Mouse (Mus musculus): ENCODE results near the gene Slc25a33. TPM values are rescaled to one million over a fixed set of nuclear protein-coding genes. Genes with fewer than 3 reads are reported as not detected.
"Not testable (repeated sequence)": the region's sequence is repeated elsewhere in the genome, so short reads cannot be mapped to it uniquely, and the experiment has no call there.

Gene Slc25a33
- polyA plus RNA-seq, 1 experiment = 24.2 TPM

GRCm38 (mm10) chr4:149784901-149785300 lies 10.8 kb upstream of the Slc25a33 start:
- H3K27ac ChIP-seq (replicated peaks; ENCODE audit: low read depth, low read length) = no peak overlapping the region
- H3K4me3 ChIP-seq (ENCODE audit: insufficient read depth, low read depth, low read length) = no peak overlapping the region

DNA sequence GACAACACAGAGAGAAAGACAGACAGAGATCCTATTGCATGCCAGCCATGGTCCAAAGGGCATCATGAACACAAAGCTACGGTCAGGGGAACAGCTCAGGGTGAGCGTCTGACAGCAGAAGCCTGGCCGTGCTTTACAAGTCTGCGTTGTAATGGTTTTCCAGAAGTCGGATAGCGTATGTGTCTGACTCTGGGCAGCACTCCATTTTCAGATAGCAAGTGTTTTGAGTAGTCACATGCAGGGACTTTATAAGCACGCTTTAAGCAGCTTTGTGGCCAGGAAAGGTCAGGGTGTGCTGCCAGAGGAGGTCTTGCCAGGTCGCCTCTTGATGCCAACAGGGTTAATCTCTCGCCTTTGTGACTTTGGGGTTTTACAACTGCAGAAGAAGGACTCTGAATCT lies 10.3 kb upstream of the Slc25a33 start:
- Histone ChIP-seq H3K4me1 (ENCODE audit: control insufficient read depth, insufficient read depth, insufficient read length, low read length) (peaks cover 10% of the 10 kb centered on the region), H3K27ac (replicated peaks; ENCODE audit: low read depth, low read length) (0 out of 2 replicates have a peak overlapping the region, but pooled peaks have one; percentile 9)

More at GRCm38 (mm10) chr4:149784901-149785300, 10.8 kb upstream of the Slc25a33 start:
- H3K4me1 ChIP-seq (ENCODE audit: control insufficient read depth, insufficient read depth, insufficient read length, low read length) = peaks cover 8% of the 10 kb centered on the region

DNA sequence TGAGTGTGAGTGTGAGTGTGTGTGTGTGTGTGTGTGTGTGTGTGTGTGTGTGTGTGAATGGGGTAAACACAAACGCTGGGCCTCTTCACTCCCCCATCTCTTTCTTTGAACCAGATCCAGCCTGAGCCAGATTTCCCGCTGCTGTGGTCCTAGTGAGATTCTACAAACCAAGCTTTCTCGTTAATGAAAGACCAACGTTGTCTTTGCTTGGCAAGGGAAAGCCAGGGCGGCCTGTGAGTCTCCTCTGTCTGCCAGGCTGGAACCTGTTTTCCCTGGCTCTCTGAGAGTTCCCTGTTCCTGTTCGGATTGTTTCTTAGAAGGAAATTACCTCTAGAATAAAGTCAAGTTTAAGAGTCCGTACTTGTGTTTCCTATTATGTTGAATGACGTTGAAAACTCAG lies 8.9 kb upstream of the Slc25a33 start:
- Histone ChIP-seq H3K27ac (replicated peaks; ENCODE audit: low read depth, low read length) (0 out of 2 replicates have a peak overlapping the region, but pooled peaks have one; percentile 16), H3K4me3 (ENCODE audit: insufficient read depth, low read depth, low read length) (no peak overlapping the region)

More for the DNA sequence above, 10.3 kb upstream of the Slc25a33 start:
- H3K4me3 ChIP-seq (ENCODE audit: insufficient read depth, low read depth, low read length) = no peak overlapping the region

GRCm38 (mm10) chr4:149780565-149781356 lies 6.7 kb upstream of the Slc25a33 start:
- Histone ChIP-seq H3K4me1 (ENCODE audit: control insufficient read depth, insufficient read depth, insufficient read length, low read length) (peaks cover 14% of the 10 kb centered on the region), H3K4me3 (ENCODE audit: insufficient read depth, low read depth, low read length) (no peak overlapping the region), H3K27ac (replicated peaks; ENCODE audit: low read depth, low read length) (peak overlapping the region; percentile 65)

More for the DNA sequence above, 8.9 kb upstream of the Slc25a33 start:
- peaks cover 10% of the 10 kb centered on the region for H3K4me1 ChIP-seq (ENCODE audit: control insufficient read depth, insufficient read depth, insufficient read length, low read length)

- H3K4me3 ChIP-seq (ENCODE audit: insufficient read depth, low read depth, low read length) = no peak overlapping the region
- H3K4me1 ChIP-seq (ENCODE audit: control insufficient read depth, insufficient read depth, insufficient read length, low read length) = peaks cover 14% of the 10 kb centered on the region
- H3K27ac ChIP-seq (replicated peaks; ENCODE audit: low read depth, low read length) = peak overlapping the region; percentile 61
These were observed 5.9 kb upstream of the Slc25a33 start for GRCm38 (mm10) chr4:149779966-149780365.

DNA sequence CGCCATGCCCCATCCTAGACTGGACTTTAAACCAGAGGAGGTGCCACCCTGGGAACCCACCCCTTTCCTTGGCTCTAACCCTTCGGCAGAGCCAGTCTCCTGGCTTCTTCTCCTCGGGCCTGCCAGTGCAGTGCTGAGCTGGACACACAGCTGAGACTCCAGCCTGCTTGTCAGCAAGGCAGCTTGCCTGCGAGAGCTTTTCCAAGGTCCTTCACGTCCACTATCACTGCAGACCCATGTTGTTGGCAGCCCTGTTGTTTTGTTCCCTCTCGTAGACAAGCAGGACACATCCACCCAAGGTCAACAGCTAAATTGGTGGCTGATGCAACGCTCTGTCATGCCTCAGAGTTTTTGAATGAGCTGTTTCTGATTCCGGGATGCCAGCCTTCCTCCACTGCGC lies 3.0 kb upstream of the Slc25a33 start:
- H3K27ac ChIP-seq (replicated peaks; ENCODE audit: low read depth, low read length) = peak overlapping the region; percentile 3; the same call in 1 of the 2 replicates
- no peak overlapping the region for H3K4me3 ChIP-seq (ENCODE audit: insufficient read depth, low read depth, low read length)
- peaks cover 12% of the 10 kb centered on the region for H3K4me1 ChIP-seq (ENCODE audit: control insufficient read depth, insufficient read depth, insufficient read length, low read length)

- Histone ChIP-seq H3K4me3 (ENCODE audit: insufficient read depth, low read depth, low read length) (no peak overlapping the region), H3K4me1 (ENCODE audit: control insufficient read depth, insufficient read depth, insufficient read length, low read length) (peaks cover 8% of the 10 kb centered on the region), H3K27ac (replicated peaks; ENCODE audit: low read depth, low read length) (no peak overlapping the region)
These were observed 1.8 kb upstream of the Slc25a33 start for GRCm38 (mm10) chr4:149775760-149776362.

DNA sequence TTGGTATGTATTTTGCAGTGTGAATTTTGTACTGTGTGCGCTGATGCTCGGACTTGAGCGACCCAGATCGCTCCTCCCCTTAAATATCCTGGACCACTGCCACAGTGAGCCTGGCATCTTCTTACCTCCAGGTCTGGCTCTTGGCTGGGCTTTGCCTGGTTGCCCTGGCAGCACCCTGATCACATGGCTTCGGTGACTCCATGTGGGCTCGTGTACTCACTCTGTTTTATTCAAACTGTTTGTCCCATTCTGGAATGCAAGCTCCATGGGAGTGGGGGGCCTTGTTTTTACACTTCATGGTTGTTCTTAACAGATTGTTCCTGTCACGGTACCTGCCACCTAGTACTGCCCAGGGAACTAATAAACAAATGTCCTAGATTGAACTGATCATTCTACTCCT lies 1.3 kb upstream of the Slc25a33 start:
- H3K4me3 ChIP-seq (ENCODE audit: insufficient read depth, low read depth, low read length) = no peak overlapping the region
- no peak overlapping the region for H3K27ac ChIP-seq (replicated peaks; ENCODE audit: low read depth, low read length)
- peaks cover 8% of the 10 kb centered on the region; the same call in 1 of the 2 replicates for H3K4me1 ChIP-seq (ENCODE audit: control insufficient read depth, insufficient read depth, insufficient read length, low read length)

DNA sequence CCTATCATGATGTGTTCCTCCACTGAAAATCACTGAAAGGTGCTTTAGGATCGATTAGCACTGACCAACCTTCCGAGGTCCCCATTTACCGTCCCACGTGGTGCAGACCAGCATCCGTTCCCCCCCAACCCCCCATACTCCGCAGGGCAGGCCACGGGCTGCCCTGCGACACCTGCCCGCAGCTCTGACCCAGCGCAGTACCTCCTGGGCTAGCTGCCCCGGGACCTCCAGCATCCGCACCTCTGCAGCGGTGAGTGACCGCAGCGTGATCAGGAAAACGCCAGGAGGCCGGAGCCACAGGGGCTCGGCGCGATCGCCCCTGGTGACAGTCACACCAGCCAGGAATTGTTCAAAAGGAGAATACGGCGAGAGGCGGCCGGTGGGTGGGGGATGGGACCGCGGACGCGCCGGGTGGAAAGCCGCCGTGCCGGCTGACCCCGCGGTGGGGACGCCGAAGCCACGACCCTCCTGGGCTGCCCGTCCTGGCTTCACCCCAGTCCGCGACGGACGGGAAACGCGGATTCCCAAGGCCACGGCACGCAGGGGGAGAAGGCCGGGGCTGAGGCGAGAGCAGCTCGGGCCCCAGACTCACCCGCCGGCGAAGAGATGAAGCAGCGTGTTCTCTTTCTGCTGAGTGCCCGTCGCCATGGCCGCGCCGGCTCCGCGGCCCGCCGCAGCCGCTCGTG lies 526 bp downstream of the Slc25a33 start:
- Histone ChIP-seq H3K4me1 (ENCODE audit: control insufficient read depth, insufficient read depth, insufficient read length, low read length) (peaks cover 4% of the 10 kb centered on the region; the same call in 1 of the 2 replicates), H3K27ac (replicated peaks; ENCODE audit: low read depth, low read length) (peak overlapping the region; percentile 58), H3K4me3 (ENCODE audit: insufficient read depth, low read depth, low read length) (peak overlapping the region; percentile 75)

- Histone ChIP-seq H3K4me3 (ENCODE audit: insufficient read depth, low read depth, low read length) (no peak overlapping the region), H3K27ac (replicated peaks; ENCODE audit: low read depth, low read length) (no peak overlapping the region), H3K4me1 (ENCODE audit: control insufficient read depth, insufficient read depth, insufficient read length, low read length) (peaks cover 4% of the 10 kb centered on the region; the same call in 1 of the 2 replicates)
These were observed 1.7 kb downstream of the Slc25a33 start for GRCm38 (mm10) chr4:149772394-149772793.

DNA sequence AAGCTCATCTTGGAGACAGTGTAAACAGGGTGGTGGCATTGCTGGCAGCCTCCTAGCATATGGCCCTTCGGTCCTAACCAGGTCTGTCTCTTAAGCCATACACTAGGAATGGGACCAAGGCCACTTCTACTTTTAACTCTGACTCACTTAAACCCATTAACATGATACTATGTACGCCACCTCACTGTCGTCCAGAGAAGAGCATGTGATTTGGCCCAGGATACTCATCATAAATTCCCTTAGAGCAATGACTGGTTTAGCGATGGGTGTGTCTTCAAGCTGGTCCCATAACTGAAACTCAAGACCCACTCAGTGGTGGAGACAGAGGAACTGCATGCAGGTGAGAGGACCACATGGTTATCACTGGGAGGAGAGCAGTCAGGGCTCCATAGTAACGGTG lies 8.9 kb downstream of the Slc25a33 start:
- H3K4me3 ChIP-seq (ENCODE audit: insufficient read depth, low read depth, low read length) = no peak overlapping the region
- H3K27ac ChIP-seq (replicated peaks; ENCODE audit: low read depth, low read length) = no peak overlapping the region
- no peaks in the 10 kb centered on the region for H3K4me1 ChIP-seq (ENCODE audit: control insufficient read depth, insufficient read depth, insufficient read length, low read length)

- peaks cover under 1% of the 10 kb centered on the region; the same call in 1 of the 2 replicates for H3K4me1 ChIP-seq (ENCODE audit: control insufficient read depth, insufficient read depth, insufficient read length, low read length)
- no peak overlapping the region for H3K27ac ChIP-seq (replicated peaks; ENCODE audit: low read depth, low read length)
These were observed 10.7 kb downstream of the Slc25a33 start for GRCm38 (mm10) chr4:149763335-149763734.

GRCm38 (mm10) chr4:149759517-149759916 lies 14.6 kb downstream of the Slc25a33 start:
- Histone ChIP-seq H3K4me1 (ENCODE audit: control insufficient read depth, insufficient read depth, insufficient read length, low read length) (peaks cover 2% of the 10 kb centered on the region; the same call in 1 of the 2 replicates), H3K27ac (replicated peaks; ENCODE audit: low read depth, low read length) (no peak overlapping the region)

More at GRCm38 (mm10) chr4:149763335-149763734, 10.7 kb downstream of the Slc25a33 start:
- H3K4me3 ChIP-seq (ENCODE audit: insufficient read depth, low read depth, low read length) = no peak overlapping the region

GRCm38 (mm10) chr4:149758423-149758822 lies 15.7 kb downstream of the Slc25a33 start:
- H3K27ac ChIP-seq (replicated peaks; ENCODE audit: low read depth, low read length) = peak overlapping the region; percentile 25

More at GRCm38 (mm10) chr4:149759517-149759916, 14.6 kb downstream of the Slc25a33 start:
- H3K4me3 ChIP-seq (ENCODE audit: insufficient read depth, low read depth, low read length) = no peak overlapping the region

GRCm38 (mm10) chr4:149756546-149756945 lies 17.5 kb downstream of the Slc25a33 start:
- not testable (repeated sequence) for H3K4me1 ChIP-seq (ENCODE audit: control insufficient read depth, insufficient read depth, insufficient read length, low read length); H3K4me3 ChIP-seq (ENCODE audit: insufficient read depth, low read depth, low read length); H3K27ac ChIP-seq (replicated peaks; ENCODE audit: low read depth, low read length)

More at GRCm38 (mm10) chr4:149758423-149758822, 15.7 kb downstream of the Slc25a33 start:
- Histone ChIP-seq H3K4me1 (ENCODE audit: control insufficient read depth, insufficient read depth, insufficient read length, low read length) (peaks cover 2% of the 10 kb centered on the region; the same call in 1 of the 2 replicates), H3K4me3 (ENCODE audit: insufficient read depth, low read depth, low read length) (no peak overlapping the region)
